Mouse (Mus musculus): ENCODE data around the gene Cux2. TPM values are rescaled to one million over a fixed set of nuclear protein-coding genes. Genes with fewer than 3 reads are reported as not detected.
A peak's percentile ranks its signal among the peaks of the same experiment; 100 is the strongest.

Cux2 gene
- polyA plus RNA-seq, 1 experiment from 2014 or later = 27.3 TPM

DNA sequence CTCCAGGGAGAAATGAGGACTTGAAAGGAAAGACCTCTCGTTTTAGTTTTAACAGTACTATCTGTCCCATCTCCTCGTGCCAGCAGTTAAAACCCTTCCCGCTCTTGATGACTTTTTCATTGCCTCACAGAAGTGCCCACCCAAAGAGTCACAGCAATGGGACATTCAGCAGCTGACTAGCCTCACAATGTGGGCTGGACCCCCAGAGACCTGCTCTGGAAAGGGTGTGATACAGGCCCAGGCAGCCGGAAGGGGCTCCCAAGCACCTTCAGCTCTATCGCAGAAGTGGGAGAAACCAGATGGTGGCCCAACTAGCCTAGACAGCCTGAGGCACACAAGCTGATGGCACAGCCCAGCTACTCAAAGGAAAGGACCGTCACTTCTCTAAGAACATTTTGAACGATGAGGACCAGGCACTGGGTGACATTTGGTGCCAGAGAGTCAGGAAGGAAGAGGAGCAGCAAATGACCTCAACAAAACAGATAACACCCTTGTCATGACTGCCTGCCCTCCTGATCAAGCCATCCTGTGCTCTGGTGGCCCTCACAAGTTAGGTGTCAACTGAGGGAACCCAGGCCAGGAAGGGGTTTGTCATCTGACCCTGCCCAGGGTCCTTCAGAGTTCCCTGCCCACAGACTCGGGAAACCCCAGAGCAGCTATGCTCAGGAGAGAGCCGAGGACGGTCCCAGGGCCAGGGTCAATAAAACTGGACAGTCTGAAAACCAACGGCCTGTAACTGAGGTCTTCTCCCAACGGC is 214.7 kb downstream of the Cux2 start:
- peaks cover 45% of the 10 kb centered on the region for H3K27me3 ChIP-seq (replicated peaks)
- H3K4me1 ChIP-seq = peaks cover 48% of the 10 kb centered on the region
- 52% methylated on average over 12 of the region's 12 CpGs for WGBS

DNA sequence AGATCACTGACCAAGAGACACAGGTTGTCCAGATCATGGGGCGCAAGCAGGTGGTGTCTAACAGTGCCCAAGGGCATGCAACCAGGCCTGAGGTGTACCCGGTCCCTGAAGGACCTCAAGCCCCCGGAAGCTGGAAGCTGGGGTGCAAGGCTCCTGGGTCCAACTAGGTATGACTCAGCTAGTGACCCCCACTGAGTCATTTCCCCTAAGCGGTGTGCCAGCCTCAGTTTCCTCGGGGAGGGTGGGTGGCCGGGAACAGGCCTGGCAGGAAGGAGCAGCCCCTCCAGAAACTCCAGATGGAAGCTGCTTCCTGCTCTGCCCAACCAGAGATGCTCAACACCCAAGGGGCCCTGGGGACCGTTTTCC is 215.7 kb downstream of the Cux2 start:
- no peaks in the 10 kb centered on the region for H3K36me3 ChIP-seq (replicated peaks)
- no peak for ATAC-seq (replicated peaks)
- no peak overlapping the region; the same call in 1 of the 2 replicates for H3K4me2 ChIP-seq
- no peaks in the 10 kb centered on the region for H3K9me3 ChIP-seq
- H3K27ac ChIP-seq = no peak overlapping the region
- 78% methylated on average over 7 of the region's 7 CpGs for WGBS
- H3K9ac ChIP-seq = no peak overlapping the region
- H3K4me3 ChIP-seq = no peak overlapping the region
- peaks cover 44% of the 10 kb centered on the region for H3K27me3 ChIP-seq (replicated peaks)
- peaks cover 53% of the 10 kb centered on the region for H3K4me1 ChIP-seq

More for the DNA sequence above, 214.7 kb downstream of the Cux2 start:
- peak overlapping the region; percentile 91 for H3K4me2 ChIP-seq
- H3K4me3 ChIP-seq = peak overlapping the region; percentile 55
- peak overlapping the region; percentile 61; the same call in 1 of the 2 replicates for H3K9ac ChIP-seq
- no peak for ATAC-seq (replicated peaks)
- H3K36me3 ChIP-seq (replicated peaks) = no peaks in the 10 kb centered on the region
- no peaks in the 10 kb centered on the region for H3K9me3 ChIP-seq
- no peak overlapping the region for H3K27ac ChIP-seq

DNA sequence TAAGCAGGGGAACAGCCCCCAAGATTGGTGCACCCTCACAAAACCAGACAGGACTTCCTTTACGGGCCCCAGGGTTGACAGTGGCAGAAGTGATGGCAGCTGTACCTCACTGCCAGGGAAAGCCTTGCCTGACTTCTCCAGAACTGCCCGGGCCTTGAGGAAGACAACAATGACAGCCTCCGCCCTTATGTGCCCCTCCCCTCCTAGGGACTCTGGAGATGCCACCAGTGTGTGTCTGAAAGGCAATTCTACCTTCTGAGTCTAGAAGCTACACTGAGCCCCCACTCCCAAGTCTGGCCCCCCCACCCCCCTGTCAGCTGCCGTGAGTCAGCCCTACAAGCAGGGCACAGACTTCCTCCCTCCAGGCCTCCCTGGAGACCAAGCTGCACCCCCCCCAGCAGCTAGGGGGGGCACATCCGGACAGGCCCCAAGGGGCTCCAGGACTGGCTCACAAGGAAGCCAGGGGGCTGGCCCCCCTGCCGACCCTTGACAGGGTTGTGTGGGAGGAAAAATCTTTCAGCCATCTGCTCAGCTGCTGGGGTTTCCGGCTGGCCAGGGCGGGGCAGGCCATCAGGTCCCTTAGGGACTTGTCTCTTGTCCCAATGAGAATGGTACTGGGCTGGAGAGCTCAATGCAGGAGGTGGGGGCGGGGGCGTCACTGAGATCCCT is 216.2 kb downstream of the Cux2 start:
- Histone ChIP-seq H3K27ac (no peak overlapping the region), H3K4me1 (peaks cover 55% of the 10 kb centered on the region), H3K9me3 (no peaks in the 10 kb centered on the region), H3K27me3 (replicated peaks) (peaks cover 39% of the 10 kb centered on the region), H3K4me2 (peak overlapping the region; percentile 12; the same call in 1 of the 2 replicates), H3K4me3 (no peak overlapping the region), H3K36me3 (replicated peaks) (no peaks in the 10 kb centered on the region), H3K9ac (no peak overlapping the region)
- WGBS = 54% methylated on average over 10 of the region's 10 CpGs
- ATAC-seq (replicated peaks) = no peak

DNA sequence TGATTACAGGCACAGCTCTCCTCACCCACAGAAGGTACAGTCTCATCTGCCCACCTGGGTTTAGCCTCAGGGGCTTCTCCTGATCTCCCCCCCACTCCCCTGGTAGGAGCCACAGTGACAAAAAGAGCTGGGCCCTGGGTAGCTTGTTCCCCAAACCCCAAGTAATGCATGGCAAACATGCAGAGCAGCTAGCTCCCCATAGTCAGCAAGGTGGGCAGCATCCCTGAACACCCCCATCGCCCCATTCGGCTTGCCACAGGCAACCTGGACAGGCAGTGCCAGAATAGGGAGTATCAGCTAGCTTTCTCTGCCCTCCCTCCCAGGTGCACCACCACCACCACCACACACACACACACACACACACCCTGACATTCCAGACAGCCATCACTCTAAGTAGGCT is 216.7 kb downstream of the Cux2 start:
- WGBS = 93% methylated on average over 2 of the region's 2 CpGs
- Histone ChIP-seq H3K27me3 (replicated peaks) (peaks cover 36% of the 10 kb centered on the region), H3K9ac (no peak overlapping the region), H3K27ac (no peak overlapping the region), H3K4me1 (peaks cover 54% of the 10 kb centered on the region), H3K4me2 (no peak overlapping the region), H3K36me3 (replicated peaks) (no peaks in the 10 kb centered on the region), H3K9me3 (no peaks in the 10 kb centered on the region), H3K4me3 (no peak overlapping the region)
- no peak for ATAC-seq (replicated peaks)

DNA sequence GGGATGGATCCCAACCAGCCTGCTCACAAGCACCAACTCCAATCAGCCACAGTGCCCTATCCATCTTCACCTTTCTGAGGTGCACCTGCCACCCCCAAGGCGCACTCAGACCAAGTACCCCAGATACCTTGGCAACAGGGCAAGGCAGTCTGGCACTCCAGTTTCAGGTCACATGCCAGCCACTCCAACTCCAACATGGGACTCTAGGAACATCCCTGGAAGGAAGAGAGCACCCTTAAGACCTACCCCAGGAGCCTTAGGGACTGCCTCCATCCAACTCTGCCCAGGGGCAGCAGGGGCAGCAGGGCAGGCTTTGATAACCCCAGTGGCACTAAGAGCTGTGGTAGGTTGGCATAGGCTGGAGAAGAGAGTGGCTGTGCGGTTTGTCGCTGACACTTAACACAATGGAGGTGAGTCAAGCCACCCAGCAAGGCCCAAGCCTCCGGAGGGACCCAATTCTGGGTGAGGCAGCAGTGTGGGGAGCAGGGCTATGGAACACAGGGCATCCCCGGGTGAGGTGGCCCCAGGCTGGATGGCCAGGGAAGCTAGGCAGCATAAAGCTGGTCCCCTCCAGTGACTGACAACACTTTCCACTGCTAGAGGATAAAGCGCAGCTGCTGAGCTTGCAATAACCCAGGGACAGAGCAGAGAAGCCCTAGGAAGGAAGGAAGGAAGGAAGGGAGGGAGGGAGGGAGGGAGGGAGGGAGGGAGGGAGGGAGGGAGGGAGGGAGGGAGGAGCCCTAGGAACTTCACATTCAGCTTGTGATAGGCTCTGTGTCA is 217.3 kb downstream of the Cux2 start:
- no peak for ATAC-seq (replicated peaks)

DNA sequence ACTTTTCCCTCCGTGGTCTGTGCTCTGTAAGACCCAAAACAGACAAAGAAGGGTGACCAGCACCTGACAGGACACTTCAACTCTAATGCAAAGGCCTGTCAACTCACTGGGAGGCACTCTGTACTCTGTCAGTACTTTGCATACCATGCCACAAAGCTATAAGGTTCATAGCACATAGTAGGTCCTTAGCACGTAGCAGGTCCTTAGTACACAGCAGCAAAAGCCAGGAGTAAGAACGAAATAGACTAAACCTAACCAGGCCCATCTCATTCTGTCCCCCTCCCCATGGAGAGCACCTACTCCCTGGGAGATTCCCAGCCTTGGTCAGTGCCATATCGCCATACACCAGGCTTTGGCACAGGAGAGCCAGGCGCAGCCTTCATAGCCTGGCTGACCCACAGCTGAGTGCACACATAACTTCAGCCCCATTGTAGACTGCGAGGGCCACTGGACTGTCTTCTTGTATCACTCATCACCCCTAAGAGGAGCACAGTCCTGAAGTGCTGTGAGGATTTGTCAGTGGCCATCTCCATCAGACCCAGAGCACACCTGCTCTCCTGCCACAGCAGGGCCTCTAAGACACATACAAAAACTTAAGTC is 218.8 kb downstream of the Cux2 start:
- ATAC-seq (replicated peaks) = no peak
- WGBS = 87% methylated on average over 6 of the region's 6 CpGs
- H3K27ac ChIP-seq = no peak overlapping the region
- H3K4me1 ChIP-seq = peaks cover 39% of the 10 kb centered on the region
- no peak overlapping the region for H3K9ac ChIP-seq
- H3K9me3 ChIP-seq = no peaks in the 10 kb centered on the region
- peaks cover 21% of the 10 kb centered on the region for H3K27me3 ChIP-seq (replicated peaks)
- no peak overlapping the region for H3K4me2 ChIP-seq
- no peaks in the 10 kb centered on the region for H3K36me3 ChIP-seq (replicated peaks)
- H3K4me3 ChIP-seq = no peak overlapping the region

More for the DNA sequence above, 217.3 kb downstream of the Cux2 start:
- Histone ChIP-seq H3K27ac (no peak overlapping the region), H3K4me2 (no peak overlapping the region), H3K4me3 (no peak overlapping the region), H3K4me1 (peaks cover 49% of the 10 kb centered on the region), H3K9me3 (no peaks in the 10 kb centered on the region), H3K36me3 (replicated peaks) (no peaks in the 10 kb centered on the region), H3K27me3 (replicated peaks) (peaks cover 30% of the 10 kb centered on the region), H3K9ac (no peak overlapping the region)
- 75% methylated on average over 6 of the region's 6 CpGs for WGBS

DNA sequence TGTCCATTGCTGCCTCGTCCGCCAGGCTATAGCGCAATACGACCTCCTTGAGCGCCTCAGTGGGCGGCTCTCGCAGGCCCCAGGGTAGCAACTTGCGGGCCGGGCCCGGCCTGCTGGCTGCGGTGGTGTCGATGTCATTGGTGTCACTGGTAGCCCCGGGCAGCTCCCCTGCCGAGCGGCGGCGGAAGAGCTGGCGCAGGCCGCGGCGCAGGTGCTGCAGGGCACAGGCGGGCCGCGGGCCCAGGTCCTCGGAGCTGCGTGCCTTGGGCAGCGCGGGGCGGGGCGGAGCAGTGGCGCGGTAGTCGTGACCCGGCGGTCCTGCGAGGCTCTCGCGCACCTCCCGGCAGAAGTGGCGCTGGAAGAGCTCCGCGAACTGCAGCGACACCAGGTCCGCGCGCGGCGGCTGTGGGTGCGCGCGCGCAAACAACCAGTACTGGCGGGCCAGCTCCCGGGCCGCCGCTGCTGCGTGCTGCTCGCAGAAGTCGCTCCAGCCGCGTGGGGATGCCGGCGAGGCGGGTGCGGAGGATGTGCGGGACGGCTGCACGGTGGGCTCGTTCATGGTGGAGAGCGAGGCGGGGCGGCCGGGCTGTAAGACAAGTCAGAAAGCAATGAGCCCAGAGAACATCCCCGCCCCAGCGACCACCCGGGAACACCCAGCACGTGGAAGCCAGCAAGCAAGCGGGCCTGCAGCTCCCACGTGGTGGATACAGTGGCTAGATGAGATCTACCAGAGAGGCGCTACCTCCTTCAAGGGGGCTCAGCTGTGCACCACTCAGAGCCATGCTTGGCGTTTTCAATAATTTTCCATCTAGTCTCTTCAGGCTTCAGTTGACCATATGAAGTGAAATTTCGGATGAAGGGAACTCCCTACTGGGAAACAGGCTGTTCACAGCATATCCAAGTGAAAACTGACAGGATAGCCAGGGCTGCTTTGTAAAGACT is 221.1 kb downstream of the Cux2 start:
- Histone ChIP-seq H3K27me3 (replicated peaks) (peaks cover 10% of the 10 kb centered on the region), H3K36me3 (replicated peaks) (no peaks in the 10 kb centered on the region), H3K4me3 (peak overlapping the region; percentile 45), H3K9me3 (no peaks in the 10 kb centered on the region), H3K9ac (peak overlapping the region; percentile 42), H3K27ac (no peak overlapping the region), H3K4me1 (peaks cover 24% of the 10 kb centered on the region), H3K4me2 (peak overlapping the region; percentile 77)
- WGBS = 5% methylated on average over 73 of the region's 82 CpGs
- peak; percentile 67 for ATAC-seq (replicated peaks)

DNA sequence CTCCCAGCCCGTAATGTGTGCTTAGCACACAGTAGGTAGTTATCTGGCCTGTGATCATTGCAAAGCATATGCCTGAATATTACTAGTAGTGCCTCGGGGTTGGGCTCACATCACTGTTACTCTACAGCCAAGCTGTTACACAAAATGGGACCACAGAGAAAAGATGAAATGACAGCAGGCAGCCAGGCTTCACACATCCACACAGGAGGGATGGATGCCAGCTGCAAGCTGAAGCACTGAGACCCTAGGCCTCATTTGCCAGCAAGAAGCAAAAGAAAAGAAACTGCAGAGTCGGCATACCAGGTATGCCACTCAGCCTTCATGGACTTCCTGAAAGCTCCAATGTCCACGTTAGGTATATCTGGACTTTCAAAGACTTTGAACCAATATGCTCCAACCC is 222.0 kb downstream of the Cux2 start:
- Histone ChIP-seq H3K9ac (no peak overlapping the region), H3K27me3 (replicated peaks) (peaks cover 10% of the 10 kb centered on the region), H3K4me2 (peak overlapping the region; percentile 77), H3K9me3 (no peaks in the 10 kb centered on the region), H3K27ac (no peak overlapping the region), H3K4me1 (peaks cover 19% of the 10 kb centered on the region), H3K36me3 (replicated peaks) (no peaks in the 10 kb centered on the region), H3K4me3 (no peak overlapping the region)
- 76% methylated on average over 4 of the region's 4 CpGs for WGBS
- ATAC-seq (replicated peaks) = no peak

DNA sequence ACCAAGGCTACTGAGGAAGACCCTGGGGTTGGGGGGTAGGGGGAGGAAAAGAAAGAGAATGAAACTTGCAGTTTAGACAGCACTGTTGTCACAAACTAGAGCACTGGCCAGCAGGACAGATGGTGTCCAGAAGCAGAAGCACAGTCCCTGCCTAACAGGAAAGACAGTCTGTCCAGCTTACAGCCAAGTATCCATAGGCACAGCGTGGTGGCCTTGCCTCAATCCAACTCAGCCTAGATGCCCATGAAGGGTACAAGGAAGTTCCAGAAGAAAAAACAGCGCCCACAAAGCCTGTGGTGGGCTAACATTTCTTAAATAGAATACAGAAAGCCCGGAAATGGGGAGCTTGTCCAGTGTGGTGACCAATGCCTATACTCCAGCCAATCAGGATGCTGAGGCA is 224.3 kb downstream of the Cux2 start:
- no peak overlapping the region for H3K27ac ChIP-seq

DNA sequence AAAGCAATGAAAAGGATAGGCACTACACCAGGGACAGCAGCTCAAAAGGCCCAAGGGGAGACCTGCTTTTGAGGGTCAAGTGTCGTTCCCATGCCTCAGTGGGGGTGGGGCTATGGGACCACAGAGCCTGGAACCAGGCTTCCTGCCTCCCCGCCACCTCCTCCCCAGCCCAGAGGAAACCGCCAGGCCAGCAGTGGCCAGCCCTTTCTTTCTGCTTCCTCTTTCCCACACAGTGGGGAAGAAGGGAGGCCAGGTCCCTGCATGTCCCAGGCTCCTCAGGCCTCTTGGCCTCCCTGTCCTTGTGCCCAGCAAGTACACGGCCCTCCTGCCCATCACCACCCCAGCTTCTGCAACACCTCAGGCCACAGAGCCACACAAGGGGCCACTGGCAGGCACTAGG is 225.8 kb downstream of the Cux2 start:
- Histone ChIP-seq H3K27ac (peak overlapping the region; percentile 49), H3K27me3 (replicated peaks) (no peaks in the 10 kb centered on the region)
- WGBS = 57% methylated on average over 4 of the region's 4 CpGs

More for the DNA sequence above, 224.3 kb downstream of the Cux2 start:
- 89% methylated on average over 3 of the region's 3 CpGs for WGBS
- H3K9me3 ChIP-seq = no peaks in the 10 kb centered on the region
- peaks cover under 1% of the 10 kb centered on the region; the same call in 1 of the 2 replicates for H3K36me3 ChIP-seq (replicated peaks)
- no peak overlapping the region for H3K4me2 ChIP-seq
- peaks cover 16% of the 10 kb centered on the region for H3K4me1 ChIP-seq
- no peak overlapping the region for H3K9ac ChIP-seq
- no peak for ATAC-seq (replicated peaks)
- no peak overlapping the region for H3K4me3 ChIP-seq
- peaks cover 6% of the 10 kb centered on the region; the same call in 1 of the 2 replicates for H3K27me3 ChIP-seq (replicated peaks)

DNA sequence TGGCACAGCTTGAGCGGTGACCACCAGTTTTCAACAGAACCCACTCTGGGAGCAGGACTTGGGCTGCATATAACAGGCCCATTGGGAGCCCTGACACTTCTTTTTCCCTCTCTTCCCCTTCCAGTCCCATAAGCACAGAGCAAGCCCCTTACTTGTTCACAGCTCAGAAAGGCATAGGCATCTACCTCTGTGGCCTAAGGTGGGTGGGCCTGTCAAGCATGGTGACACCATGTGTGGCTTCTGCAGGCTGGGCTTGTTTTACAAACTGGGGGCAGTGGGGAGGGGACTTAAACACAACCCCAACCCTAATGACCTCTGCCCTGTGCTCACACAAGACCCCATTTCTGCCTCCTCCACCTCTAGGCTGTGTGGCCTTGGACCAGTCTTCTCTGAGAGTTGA is 226.2 kb downstream of the Cux2 start:
- no peaks in the 10 kb centered on the region for H3K27me3 ChIP-seq (replicated peaks)
- H3K36me3 ChIP-seq (replicated peaks) = peaks cover 10% of the 10 kb centered on the region; the same call in 1 of the 2 replicates
- no peak overlapping the region for H3K27ac ChIP-seq
- H3K4me2 ChIP-seq = no peak overlapping the region
- H3K4me3 ChIP-seq = no peak overlapping the region
- no peaks in the 10 kb centered on the region for H3K9me3 ChIP-seq
- 93% methylated on average over 1 of the region's 1 CpGs for WGBS
- no peak overlapping the region for H3K9ac ChIP-seq
- H3K4me1 ChIP-seq = peaks cover 5% of the 10 kb centered on the region
- no peak for ATAC-seq (replicated peaks)

More for the DNA sequence above, 225.8 kb downstream of the Cux2 start:
- H3K36me3 ChIP-seq (replicated peaks) = peaks cover 7% of the 10 kb centered on the region; the same call in 1 of the 2 replicates
- no peak overlapping the region for H3K4me3 ChIP-seq
- ATAC-seq (replicated peaks) = no peak
- no peak overlapping the region for H3K9ac ChIP-seq
- H3K4me2 ChIP-seq = no peak overlapping the region
- peaks cover 10% of the 10 kb centered on the region for H3K4me1 ChIP-seq
- no peaks in the 10 kb centered on the region for H3K9me3 ChIP-seq
